Mouse (Mus musculus): ENCODE data around the gene Dapl1. TPM values are rescaled to one million over a fixed set of nuclear protein-coding genes. Genes with fewer than 3 reads are reported as not detected.

Dapl1 gene
- polyA plus RNA-seq, 1 experiment: not detected

DNA sequence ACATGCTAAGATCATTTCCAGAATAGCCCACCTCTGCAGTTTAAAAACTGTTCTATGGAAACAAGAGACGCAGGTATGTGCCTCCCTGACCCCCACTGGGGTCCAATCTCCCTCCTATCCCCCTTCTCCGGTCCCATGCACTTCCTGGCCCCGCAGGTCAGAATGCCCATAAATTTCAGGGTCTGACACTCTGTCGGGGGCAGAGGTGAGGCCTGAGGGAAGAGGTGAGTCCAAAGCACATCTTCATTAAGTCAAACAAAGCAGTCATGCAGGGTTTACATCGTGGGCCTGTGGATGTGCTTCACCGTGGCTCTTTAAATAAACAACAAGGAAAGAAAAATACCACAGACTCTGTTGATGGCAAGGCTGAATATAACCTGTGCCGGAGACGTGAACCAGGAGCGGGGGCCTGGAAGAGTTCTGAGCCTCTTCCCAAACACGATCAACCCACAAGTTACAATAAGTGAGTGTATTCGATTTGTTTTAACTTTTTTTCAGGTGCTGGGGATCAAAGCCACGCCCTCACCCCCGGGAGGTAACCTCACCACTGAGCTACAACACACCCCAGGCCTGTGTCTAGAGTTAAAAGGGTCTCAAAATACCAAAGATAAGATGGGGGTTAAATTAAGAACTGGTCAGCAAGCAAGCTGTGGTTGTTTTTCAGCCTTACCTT, 59.9 kb downstream of the Dapl1 start:
- TF ChIP-seq CEBPB (IDR thresholded peaks at IDR 0.05; ENCODE audit: insufficient read depth, poor library complexity, severe bottlenecking) (no peak), TCF12 (IDR thresholded peaks at IDR 0.05; ENCODE audit: insufficient read depth, poor library complexity, severe bottlenecking) (no peak), MYOG (IDR thresholded peaks at IDR 0.05; ENCODE audit: control insufficient read depth in 1 of 3, insufficient read depth in 1 of 3, insufficient read length in 2 of 3, low read depth in 2 of 3) (no peak)
- H3K4me2 ChIP-seq (ENCODE audit: low read depth): no peak overlapping the region
- H3K4me3 ChIP-seq: no peak overlapping the region
- no peaks in the 10 kb centered on the region for H3K27me3 ChIP-seq (ENCODE audit: control insufficient read depth, insufficient read depth, insufficient read length)
- H3K79me2 ChIP-seq (ENCODE audit: control insufficient read depth, insufficient read depth): no peaks in the 10 kb centered on the region
- H3K36me3 ChIP-seq (ENCODE audit: control insufficient read depth, insufficient read depth): no peaks in the 10 kb centered on the region
- no peak overlapping the region for H3ac ChIP-seq (ENCODE audit: control insufficient read depth, insufficient read length)

DNA sequence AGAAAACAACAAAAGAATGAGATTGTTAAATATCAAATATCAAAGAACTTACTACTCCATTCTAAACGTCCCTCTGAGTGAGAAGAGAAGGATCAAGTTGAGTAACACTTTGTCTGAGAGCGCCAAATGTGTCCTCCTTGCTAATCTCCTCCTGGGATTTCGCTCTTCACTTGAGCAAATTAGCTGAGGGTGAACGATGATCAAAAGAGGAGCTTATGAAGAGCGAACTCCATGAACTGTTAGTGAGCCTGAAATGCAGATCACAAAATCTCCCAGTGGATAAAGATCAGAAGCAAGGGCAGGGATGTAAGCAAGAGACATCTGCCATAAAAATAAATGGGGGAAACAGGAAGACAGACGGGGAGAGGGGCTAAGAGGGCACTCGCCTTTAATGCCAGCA, 60.5 kb downstream of the Dapl1 start:
- Histone ChIP-seq H3K27me3 (ENCODE audit: control insufficient read depth, insufficient read depth, insufficient read length) (no peaks in the 10 kb centered on the region), H3K36me3 (ENCODE audit: control insufficient read depth, insufficient read depth) (no peaks in the 10 kb centered on the region), H3ac (ENCODE audit: control insufficient read depth, insufficient read length) (no peak overlapping the region), H3K79me2 (ENCODE audit: control insufficient read depth, insufficient read depth) (no peaks in the 10 kb centered on the region), H3K4me2 (ENCODE audit: low read depth) (no peak overlapping the region), H3K4me3 (no peak overlapping the region)
- TF ChIP-seq USF1 (IDR thresholded peaks at IDR 0.05; ENCODE audit: low read depth): no peak
- TF ChIP-seq MAX (IDR thresholded peaks at IDR 0.05; ENCODE audit: low read depth): no peak
- TF ChIP-seq E2F4 (IDR thresholded peaks at IDR 0.05; ENCODE audit: insufficient read depth): no peak

- no peak overlapping the region for H3ac ChIP-seq (ENCODE audit: control insufficient read depth, insufficient read length)
- H3K36me3 ChIP-seq (ENCODE audit: control insufficient read depth, insufficient read depth): no peaks in the 10 kb centered on the region
- H3K79me2 ChIP-seq (ENCODE audit: control insufficient read depth, insufficient read depth): no peaks in the 10 kb centered on the region
- no peak overlapping the region for H3K4me2 ChIP-seq (ENCODE audit: low read depth)
- TF ChIP-seq TCF12 (IDR thresholded peaks at IDR 0.05; ENCODE audit: insufficient read depth, poor library complexity, severe bottlenecking) (no peak), CEBPB (IDR thresholded peaks at IDR 0.05; ENCODE audit: insufficient read depth, poor library complexity, severe bottlenecking) (no peak), REST (IDR thresholded peaks at IDR 0.05; ENCODE audit: insufficient read depth, insufficient read length) (no peak), MAX (IDR thresholded peaks at IDR 0.05; ENCODE audit: low read depth) (no peak), POLR2A (IDR thresholded peaks at IDR 0.05; ENCODE audit: insufficient read length, low read depth) (no peak), USF1 (IDR thresholded peaks at IDR 0.05; ENCODE audit: low read depth) (no peak), TCF3 (IDR thresholded peaks at IDR 0.05; ENCODE audit: insufficient read length, low read depth) (no peak), POLR2AphosphoS2 (IDR thresholded peaks at IDR 0.05; ENCODE audit: insufficient read length, low read depth) (no peak), E2F4 (IDR thresholded peaks at IDR 0.05; ENCODE audit: insufficient read depth) (no peak)
- H3K4me3 ChIP-seq: no peak overlapping the region
- H3K27me3 ChIP-seq (ENCODE audit: control insufficient read depth, insufficient read depth, insufficient read length): no peaks in the 10 kb centered on the region
Measured at GRCm38 (mm10) chr2:59547369-59548099, 63.1 kb downstream of the Dapl1 start.

GRCm38 (mm10) chr2:59552784-59553183, 68.3 kb downstream of the Dapl1 start:
- H3K4me3 ChIP-seq: no peak overlapping the region
- no peaks in the 10 kb centered on the region for H3K79me2 ChIP-seq (ENCODE audit: control insufficient read depth, insufficient read depth)
- H3K27me3 ChIP-seq (ENCODE audit: control insufficient read depth, insufficient read depth, insufficient read length): no peaks in the 10 kb centered on the region
- no peaks in the 10 kb centered on the region for H3K36me3 ChIP-seq (ENCODE audit: control insufficient read depth, insufficient read depth)
- TF ChIP-seq USF1 (IDR thresholded peaks at IDR 0.05; ENCODE audit: low read depth): no peak
- no peak for TF ChIP-seq TCF12 (IDR thresholded peaks at IDR 0.05; ENCODE audit: insufficient read depth, poor library complexity, severe bottlenecking)
- no peak for TF ChIP-seq REST (IDR thresholded peaks at IDR 0.05; ENCODE audit: insufficient read depth, insufficient read length)
- no peak for TF ChIP-seq MYOG (IDR thresholded peaks at IDR 0.05; ENCODE audit: control insufficient read depth in 1 of 3, insufficient read depth in 1 of 3, insufficient read length in 2 of 3, low read depth in 2 of 3)
- TF ChIP-seq POLR2AphosphoS2 (IDR thresholded peaks at IDR 0.05; ENCODE audit: insufficient read length, low read depth): no peak
- no peak for TF ChIP-seq POLR2A (IDR thresholded peaks at IDR 0.05; ENCODE audit: insufficient read length, low read depth)
- no peak for TF ChIP-seq E2F4 (IDR thresholded peaks at IDR 0.05; ENCODE audit: insufficient read depth)
- TF ChIP-seq MYOD1 (IDR thresholded peaks at IDR 0.05; ENCODE audit: control insufficient read depth in 1 of 3, insufficient read length in 2 of 3, low read depth in 2 of 3): no peak
- TF ChIP-seq MAX (IDR thresholded peaks at IDR 0.05; ENCODE audit: low read depth): no peak
- no peak for TF ChIP-seq CEBPB (IDR thresholded peaks at IDR 0.05; ENCODE audit: insufficient read depth, poor library complexity, severe bottlenecking)
- no peak overlapping the region for H3K4me2 ChIP-seq (ENCODE audit: low read depth)
- no peak overlapping the region for H3ac ChIP-seq (ENCODE audit: control insufficient read depth, insufficient read length)

- Histone ChIP-seq H3K79me2 (ENCODE audit: control insufficient read depth, insufficient read depth) (no peaks in the 10 kb centered on the region), H3K4me3 (no peak overlapping the region), H3K36me3 (ENCODE audit: control insufficient read depth, insufficient read depth) (no peaks in the 10 kb centered on the region), H3K27me3 (ENCODE audit: control insufficient read depth, insufficient read depth, insufficient read length) (no peaks in the 10 kb centered on the region), H3K4me2 (ENCODE audit: low read depth) (peak overlapping the region; percentile 28), H3ac (ENCODE audit: control insufficient read depth, insufficient read length) (no peak overlapping the region)
- TF ChIP-seq MYOD1 (IDR thresholded peaks at IDR 0.05; ENCODE audit: control insufficient read depth in 1 of 3, insufficient read length in 2 of 3, low read depth in 2 of 3) (peak in 2 of 3 experiments; percentile 56 to 67), TCF12 (IDR thresholded peaks at IDR 0.05; ENCODE audit: insufficient read depth, poor library complexity, severe bottlenecking) (peak; percentile 12), USF1 (IDR thresholded peaks at IDR 0.05; ENCODE audit: low read depth) (no peak), MAX (IDR thresholded peaks at IDR 0.05; ENCODE audit: low read depth) (no peak), MYOG (IDR thresholded peaks at IDR 0.05; ENCODE audit: control insufficient read depth in 1 of 3, insufficient read depth in 1 of 3, insufficient read length in 2 of 3, low read depth in 2 of 3) (peak in 1 of 3 experiments; percentile 65), SRF (IDR thresholded peaks at IDR 0.05; ENCODE audit: control insufficient read depth, insufficient read length, low read depth) (peak; percentile 70), E2F4 (IDR thresholded peaks at IDR 0.05; ENCODE audit: insufficient read depth) (no peak)
Measured at GRCm38 (mm10) chr2:59554373-59554940, 70.0 kb downstream of the Dapl1 start.

Other genes starting within 250 kb of the Dapl1 start
- 24.7 TPM for gene Tanc1, start 127.4 kb downstream of the Dapl1 start, polyA plus RNA-seq (2012; fragmentation: generic; extraction: Trizol)